Mouse (Mus musculus): Measurements from ENCODE around the gene Adam10. TPM values are rescaled to one million over a fixed set of nuclear protein-coding genes. Genes with fewer than 3 reads are reported as not detected.

Adam10 gene
- 10 to 100 TPM; 41.9 to 49.7 TPM for total RNA-seq (2021)
- long read RNA-seq, experiment 1, full-length matches to known transcripts: 25 of 33 reads
- long read RNA-seq, experiment 1, partial matches to known transcripts: 6 of 33 reads
- long read RNA-seq, experiment 1, other reads (novel, unspliced or antisense): 2 of 33 reads
- long read RNA-seq, experiment 2, full-length matches to known transcripts: 13 of 25 reads
- long read RNA-seq, experiment 2, partial matches to known transcripts: 10 of 25 reads
- long read RNA-seq, experiment 2, other reads (novel, unspliced or antisense): 2 of 25 reads

- peak; percentile 100 for DNase-seq
These were observed at the start of gene Adam10 for GRCm38 (mm10) chr9:70678682-70679131. Gene Adam10 (plus strand): TSS chr9:70678997.

GRCm38 (mm10) chr9:70629711-70630110 lies 49.1 kb upstream of the Adam10 start:
- DNase-seq: no peak

DNA sequence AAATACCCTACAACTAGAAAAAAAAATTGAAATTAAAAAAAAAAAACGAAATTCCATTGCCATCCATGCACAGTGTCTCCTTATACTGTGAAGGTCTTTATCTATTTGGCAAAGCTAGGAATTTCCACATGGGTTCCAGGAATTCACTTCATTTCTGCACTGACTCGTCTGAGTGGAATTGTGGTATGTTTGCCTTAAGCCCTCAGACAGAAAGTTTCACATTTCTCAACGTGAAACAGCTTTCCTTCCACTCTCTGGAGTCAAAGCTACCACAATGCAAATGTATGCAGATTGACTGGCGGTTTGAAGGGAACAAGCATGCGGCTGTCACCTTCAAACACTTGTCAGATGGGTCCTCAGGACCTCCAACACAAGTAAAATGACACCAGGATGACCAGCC lies 47.1 kb upstream of the Adam10 start:
- DNase-seq: no peak

- DNase-seq: no peak
These were observed 42.0 kb upstream of the Adam10 start for GRCm38 (mm10) chr9:70636748-70637147.

DNA sequence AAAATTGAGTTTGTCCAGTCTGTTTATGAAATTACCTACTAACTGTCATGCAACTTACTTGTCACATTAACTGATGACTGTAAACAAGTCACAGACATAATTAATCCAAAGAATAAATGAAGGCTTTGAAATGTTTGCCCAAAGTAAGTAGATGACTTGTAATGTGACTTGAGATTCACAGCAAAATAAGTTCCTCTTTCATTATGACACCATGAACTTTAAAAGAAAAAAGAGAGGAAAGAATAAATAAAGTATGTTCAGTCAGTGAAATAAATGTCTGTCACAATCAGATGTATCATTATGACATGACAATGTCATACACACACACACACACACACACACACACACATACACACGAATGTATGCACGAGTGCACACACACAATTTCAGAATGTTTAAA lies 28.5 kb upstream of the Adam10 start:
- DNase-seq: no peak

DNA sequence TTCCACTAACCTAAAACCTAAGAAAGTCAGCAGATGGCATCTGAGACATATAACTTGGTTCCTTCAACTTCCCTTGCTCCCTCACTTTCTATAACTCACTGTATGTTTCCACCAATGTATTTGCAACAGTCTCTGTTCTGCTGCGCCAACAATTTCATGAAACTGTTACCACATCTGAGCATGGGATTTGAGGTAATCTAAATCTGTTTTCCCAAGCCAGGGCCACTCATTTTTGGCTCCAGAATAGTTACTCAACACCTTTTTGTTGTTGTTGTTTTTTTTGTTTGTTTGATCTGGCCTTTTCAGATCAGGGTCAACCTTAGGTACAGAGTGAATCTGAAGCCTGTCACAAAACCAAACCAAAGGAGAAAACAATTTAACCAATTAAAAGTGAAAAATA lies 27.8 kb upstream of the Adam10 start:
- DNase-seq: no peak

GRCm38 (mm10) chr9:70652221-70652620 lies 26.6 kb upstream of the Adam10 start:
- DNase-seq: no peak

DNA sequence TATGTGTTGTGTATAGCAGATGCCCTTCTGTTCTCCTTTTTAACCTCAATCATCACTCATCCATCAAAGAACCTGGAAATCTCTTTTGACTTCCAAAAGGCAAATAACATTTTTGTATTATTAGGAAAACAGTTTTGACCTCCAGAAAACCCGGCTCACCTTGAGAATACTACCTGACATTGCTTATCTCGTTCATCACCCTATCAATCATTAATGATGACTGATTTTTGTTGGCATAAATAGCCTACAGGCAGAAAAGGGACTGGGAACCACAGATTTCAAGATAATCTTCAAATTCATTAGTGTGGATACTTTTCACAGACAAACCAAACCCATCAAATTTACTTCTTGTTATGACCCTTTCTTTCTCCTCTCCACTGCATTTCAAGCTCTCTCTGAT lies 24.9 kb upstream of the Adam10 start:
- no peak for DNase-seq

- no peak for DNase-seq
These were observed 24.3 kb upstream of the Adam10 start for GRCm38 (mm10) chr9:70654496-70654895.

DNA sequence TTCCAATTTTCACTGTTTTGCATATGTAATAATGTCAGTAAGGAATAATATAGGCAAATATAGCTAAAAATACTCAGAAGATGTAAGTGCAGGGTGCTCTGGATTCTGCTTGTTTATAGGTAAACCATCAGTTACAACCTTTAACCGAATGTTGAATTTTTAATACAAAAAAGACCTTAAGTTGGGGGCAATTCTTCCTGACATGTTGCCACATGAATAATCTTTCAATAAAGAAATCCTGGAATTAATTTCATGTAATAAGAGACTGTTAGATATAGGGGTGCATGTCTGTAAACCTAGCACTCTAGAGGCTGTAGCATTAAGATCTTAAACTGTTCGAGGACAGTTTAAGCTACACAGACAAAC lies 23.1 kb upstream of the Adam10 start:
- DNase-seq: no peak

GRCm38 (mm10) chr9:70656130-70657007 lies 22.4 kb upstream of the Adam10 start, which contains the start of gene Gm10642:
Gene Gm10642 (plus strand): TSS chr9:70656251.
- DNase-seq: peak; percentile 34

DNA sequence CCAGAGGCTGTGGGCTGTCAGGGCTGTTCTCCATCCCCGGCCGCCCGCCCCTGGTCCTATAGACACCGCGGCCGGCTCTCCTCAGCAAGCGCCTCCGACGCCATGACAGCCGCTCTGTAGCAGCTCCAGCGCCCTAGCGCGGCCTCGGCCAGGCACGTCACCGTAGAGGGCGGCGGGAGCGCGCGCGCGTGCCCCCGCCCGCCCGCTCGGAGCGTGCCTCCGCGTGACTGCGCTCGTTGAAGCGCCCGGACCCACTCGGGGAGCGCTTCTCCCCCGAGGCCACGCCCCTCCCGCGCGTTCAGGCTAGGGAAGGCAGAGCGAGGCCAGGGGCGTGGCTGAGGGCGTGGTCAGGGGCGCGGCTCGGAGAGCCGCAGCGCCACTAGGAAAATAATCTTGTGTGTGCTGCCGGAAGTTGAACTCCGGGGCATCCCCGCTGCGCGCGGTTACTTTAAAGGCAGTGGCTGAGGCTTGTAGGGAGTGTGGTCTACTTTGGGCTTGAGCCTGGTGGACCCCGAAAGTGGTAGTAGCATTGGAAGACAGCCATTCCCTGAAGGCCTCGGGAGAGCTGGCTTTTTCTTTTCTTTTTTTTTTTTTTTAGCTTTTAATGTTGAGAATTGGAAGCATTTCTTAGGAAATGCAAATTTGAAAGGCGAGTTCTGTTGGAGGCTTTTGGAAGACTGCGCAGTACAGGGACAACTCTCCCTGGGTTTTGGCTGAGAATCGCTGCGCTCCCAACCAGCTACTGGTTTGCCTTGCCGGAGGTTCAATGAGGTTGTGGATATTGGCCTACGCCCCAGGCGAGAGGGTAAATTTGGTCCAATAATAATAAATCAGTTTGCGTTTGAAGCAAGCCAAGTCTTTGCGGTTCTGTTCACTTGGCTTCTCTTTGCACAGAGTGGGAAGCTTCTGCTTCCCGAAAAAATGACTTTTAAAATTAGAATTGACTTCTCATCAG lies 21.5 kb upstream of the Adam10 start, which contains the start of gene Mindy2:
Gene Mindy2 (minus strand): TSS at position 162 of the 955 bp plus-strand sequence.
- DNase-seq: peak; percentile 99

DNA sequence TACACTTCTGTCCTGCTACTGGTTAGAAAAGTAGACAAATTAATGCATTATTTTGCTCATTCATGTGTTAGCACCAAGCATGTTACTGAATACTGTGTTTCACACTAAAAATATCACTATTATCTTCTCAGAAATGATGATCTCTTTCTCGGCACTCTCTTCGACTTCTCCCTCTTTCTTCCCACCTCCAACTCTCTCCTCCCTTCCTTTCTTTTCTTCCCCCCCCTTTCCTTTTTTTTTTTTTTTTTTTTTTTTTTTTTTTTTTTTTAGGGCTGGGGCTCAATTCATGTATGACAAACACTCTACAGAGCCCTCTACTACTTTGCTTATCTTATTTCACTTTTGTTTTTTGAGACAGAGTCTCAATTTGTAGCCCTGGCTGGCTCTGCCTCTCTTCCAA lies 20.5 kb upstream of the Adam10 start:
- no peak for DNase-seq

GRCm38 (mm10) chr9:70664847-70665246 lies 13.9 kb upstream of the Adam10 start:
- no peak for DNase-seq

DNA sequence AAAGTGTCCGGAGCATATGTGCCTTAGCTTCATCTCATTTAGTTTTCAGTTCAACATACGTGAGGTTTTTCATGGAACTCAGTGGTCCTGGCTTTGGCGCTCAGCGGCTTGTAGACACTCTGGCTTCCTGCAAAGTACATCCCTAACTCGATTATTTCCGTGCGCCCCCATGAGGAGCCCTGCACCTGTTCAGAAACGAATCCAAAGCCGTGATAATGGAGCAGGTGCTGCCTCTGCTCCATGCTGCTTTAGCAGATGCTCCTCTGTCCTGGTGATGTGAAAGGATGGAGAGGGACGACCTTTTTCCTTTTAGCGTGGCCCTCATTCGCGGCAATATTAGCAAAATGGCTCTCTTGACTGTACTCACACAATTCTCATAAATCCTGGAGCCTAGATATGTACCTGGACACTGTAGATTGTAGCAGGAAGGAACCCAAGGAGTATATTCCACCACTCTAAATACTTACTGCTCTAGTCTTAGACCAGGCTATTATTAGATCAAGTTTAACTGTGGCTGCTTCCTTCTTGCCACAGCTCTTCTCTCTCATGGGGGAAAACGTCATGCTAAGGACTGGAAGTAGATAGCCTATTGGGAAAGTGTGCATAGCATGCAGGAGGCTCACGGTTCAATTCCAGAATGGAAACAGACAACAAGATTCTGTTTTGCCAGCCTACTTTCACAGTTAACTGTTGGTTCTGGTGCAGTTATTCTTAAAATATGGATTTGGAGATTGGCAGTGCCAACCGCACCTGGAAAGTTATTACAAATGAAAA lies 13.2 kb upstream of the Adam10 start:
- no peak for DNase-seq

- no peak for DNase-seq
These were observed 12.0 kb upstream of the Adam10 start for GRCm38 (mm10) chr9:70666811-70667210.

DNA sequence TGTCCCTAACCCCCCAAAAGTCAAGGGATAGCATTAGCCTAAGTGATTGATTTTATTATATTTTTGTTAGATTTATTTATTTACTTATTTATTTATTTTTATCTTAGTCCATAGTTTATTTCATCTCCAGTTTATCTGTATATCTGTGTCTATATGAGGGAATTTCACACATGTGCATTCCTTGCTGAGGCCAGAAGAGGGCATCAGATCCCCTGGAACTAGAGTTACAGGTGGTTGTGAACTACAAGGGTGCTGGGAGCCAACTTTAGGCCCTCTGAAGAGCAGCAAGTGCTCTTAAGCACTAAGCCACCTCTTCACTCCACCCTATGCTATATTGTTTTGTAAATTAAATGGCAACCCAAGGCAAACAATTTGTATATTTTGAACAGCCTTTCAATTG lies 10.7 kb upstream of the Adam10 start:
- no peak for DNase-seq

- DNase-seq: no peak
These were observed 9.6 kb upstream of the Adam10 start for GRCm38 (mm10) chr9:70669197-70669596.

DNA sequence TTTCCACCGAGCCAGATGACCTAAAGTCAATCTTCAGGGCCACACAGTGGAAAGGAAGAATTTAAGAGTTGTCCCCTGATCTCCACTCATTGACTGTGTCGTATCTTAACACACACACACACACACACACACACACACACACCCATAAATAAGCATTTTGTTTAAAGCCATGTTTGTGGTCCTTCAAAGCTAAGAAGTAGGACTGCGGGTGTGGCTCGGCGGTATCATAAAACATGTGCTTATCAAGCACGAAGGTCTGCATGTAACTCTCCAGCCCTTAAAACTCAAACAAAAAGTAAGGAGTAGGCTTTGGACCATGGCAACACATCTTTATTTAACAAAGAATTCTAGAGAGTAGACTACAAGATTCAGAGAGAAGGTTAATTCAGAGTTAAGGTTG lies 8.4 kb upstream of the Adam10 start:
- no peak for DNase-seq

- no peak for DNase-seq
These were observed 7.5 kb upstream of the Adam10 start for GRCm38 (mm10) chr9:70671278-70671677.
